Mouse (Mus musculus): Measurements from ENCODE around the gene Pde4b. TPM values are rescaled to one million over a fixed set of nuclear protein-coding genes. Genes with fewer than 3 reads are reported as not detected.

The Pde4b gene
- polyA plus RNA-seq, 1 experiment from 2014 or later: 2.5 TPM

- no peaks in the 10 kb centered on the region for H3K27me3 ChIP-seq
- DNase-seq (ENCODE audit: low read depth, low spot score) (no peak), ATAC-seq (no peak)
- TF ChIP-seq CTCF (IDR thresholded peaks at IDR 0.05): no peak
- POLR2A ChIA-PET: no interaction called here
- in situ Hi-C loops (cut with MboI; ENCODE audit: low pct_unique_long_range_greater_than_20kb): loop anchor here (5.0 kb wide), 1 partner anchor 55 kb away; no protein-coding TSS in a partner anchor
- CTCF ChIA-PET: no interaction called here
Observed at GRCm38 (mm10) chr4:102567111-102567510, 479.8 kb downstream of the Pde4b start.

GRCm38 (mm10) chr4:102567676-102568254, 480.4 kb downstream of the Pde4b start:
- CTCF ChIA-PET: interaction anchor here (1.3 kb wide), 1 partner anchor 60 kb away, joined by 4 read pairs; no protein-coding TSS in a partner anchor
- DNase-seq (ENCODE audit: low read depth, low spot score) (no peak), ATAC-seq (no peak)
- in situ Hi-C loops (cut with MboI; ENCODE audit: low pct_unique_long_range_greater_than_20kb): loop anchor here (5.0 kb wide), 1 partner anchor 55 kb away; no protein-coding TSS in a partner anchor
- TF ChIP-seq CTCF (IDR thresholded peaks at IDR 0.05): no peak
- POLR2A ChIA-PET: no interaction called here
- H3K27me3 ChIP-seq: no peaks in the 10 kb centered on the region

GRCm38 (mm10) chr4:102568591-102568990, 481.2 kb downstream of the Pde4b start:
- DNase-seq (ENCODE audit: low read depth, low spot score) (no peak), ATAC-seq (no peak)
- POLR2A ChIA-PET: no interaction called here
- in situ Hi-C loops (cut with MboI; ENCODE audit: low pct_unique_long_range_greater_than_20kb): loop anchor here (5.0 kb wide), 1 partner anchor 56 kb away; no protein-coding TSS in a partner anchor
- TF ChIP-seq CTCF (IDR thresholded peaks at IDR 0.05): no peak
- H3K27me3 ChIP-seq: no peaks in the 10 kb centered on the region
- CTCF ChIA-PET: interaction anchor here (1.3 kb wide), 1 partner anchor 61 kb away, joined by 4 read pairs; no protein-coding TSS in a partner anchor

- TF ChIP-seq CTCF (IDR thresholded peaks at IDR 0.05): no peak
- DNase-seq (ENCODE audit: low read depth, low spot score): no peak
- no peak for ATAC-seq
- in situ Hi-C loops (cut with MboI; ENCODE audit: low pct_unique_long_range_greater_than_20kb): loop anchor here (5.0 kb wide), 1 partner anchor 57 kb away; no protein-coding TSS in a partner anchor
- ChIA-PET CTCF (no interaction called here), POLR2A (interaction anchor here (0.6 kb wide), 1 partner anchor 41 kb away, joined by 6 read pairs; no protein-coding TSS in a partner anchor)
- no peaks in the 10 kb centered on the region for H3K27me3 ChIP-seq
Observed at GRCm38 (mm10) chr4:102569101-102569583, 481.8 kb downstream of the Pde4b start.

GRCm38 (mm10) chr4:102569950-102570765, 482.8 kb downstream of the Pde4b start:
- peak; percentile 95 for ATAC-seq
- ChIA-PET CTCF (no interaction called here), POLR2A (interaction anchor here (0.6 kb wide), 1 partner anchor 42 kb away, joined by 6 read pairs; no protein-coding TSS in a partner anchor)
- H3K27me3 ChIP-seq: no peaks in the 10 kb centered on the region
- in situ Hi-C loops (cut with MboI; ENCODE audit: low pct_unique_long_range_greater_than_20kb): loop anchor here (5.0 kb wide), 2 partner anchors 58 to 82 kb away; no protein-coding TSS in a partner anchor
- no peak for TF ChIP-seq CTCF (IDR thresholded peaks at IDR 0.05)
- DNase-seq (ENCODE audit: low read depth, low spot score): peak; percentile 62

- ATAC-seq: peak; percentile 36
- ChIA-PET POLR2A (no interaction called here), CTCF (no interaction called here)
- TF ChIP-seq CTCF (IDR thresholded peaks at IDR 0.05): no peak
- H3K27me3 ChIP-seq: no peaks in the 10 kb centered on the region
- in situ Hi-C loops (cut with MboI; ENCODE audit: low pct_unique_long_range_greater_than_20kb): loop anchor here (5.0 kb wide), 1 partner anchor 81 kb away; no protein-coding TSS in a partner anchor
- peak; percentile 25 for DNase-seq (ENCODE audit: low read depth, low spot score)
Observed at GRCm38 (mm10) chr4:102570766-102571411, 483.5 kb downstream of the Pde4b start.

- TF ChIP-seq CTCF (IDR thresholded peaks at IDR 0.05): no peak
- ATAC-seq: no peak
- H3K27me3 ChIP-seq: no peaks in the 10 kb centered on the region
- DNase-seq (ENCODE audit: low read depth, low spot score): no peak
- in situ Hi-C loops (cut with MboI; ENCODE audit: low pct_unique_long_range_greater_than_20kb): loop anchor here (5.0 kb wide), 1 partner anchor 80 kb away; no protein-coding TSS in a partner anchor
- ChIA-PET POLR2A (interaction anchor here (0.7 to 0.9 kb wide), 2 partner anchors 13 to 16 kb away, joined by 3 to 4 read pairs; no protein-coding TSS in a partner anchor), CTCF (no interaction called here)
Observed at GRCm38 (mm10) chr4:102572031-102572430, 484.7 kb downstream of the Pde4b start.

GRCm38 (mm10) chr4:102572591-102572990, 485.2 kb downstream of the Pde4b start:
- ATAC-seq (no peak), DNase-seq (ENCODE audit: low read depth, low spot score) (no peak)
- CTCF ChIA-PET: no interaction called here
- no peaks in the 10 kb centered on the region for H3K27me3 ChIP-seq
- POLR2A ChIA-PET: interaction anchor here (0.9 kb wide), 1 partner anchor 16 kb away, joined by 3 read pairs; no protein-coding TSS in a partner anchor
- in situ Hi-C loops (cut with MboI; ENCODE audit: low pct_unique_long_range_greater_than_20kb): loop anchor here (5.0 kb wide), 1 partner anchor 80 kb away; no protein-coding TSS in a partner anchor
- TF ChIP-seq CTCF (IDR thresholded peaks at IDR 0.05): no peak

GRCm38 (mm10) chr4:102573361-102573781, 486.0 kb downstream of the Pde4b start:
- ChIA-PET CTCF (interaction anchor here (1.1 kb wide), 1 partner anchor 13 kb away, joined by 3 read pairs; no protein-coding TSS in a partner anchor), POLR2A (no interaction called here)
- no peak for TF ChIP-seq CTCF (IDR thresholded peaks at IDR 0.05)
- no peak for DNase-seq (ENCODE audit: low read depth, low spot score)
- in situ Hi-C loops (cut with MboI; ENCODE audit: low pct_unique_long_range_greater_than_20kb): loop anchor here (5.0 kb wide), 1 partner anchor 79 kb away; no protein-coding TSS in a partner anchor
- no peak for ATAC-seq
- H3K27me3 ChIP-seq: no peaks in the 10 kb centered on the region

- ChIA-PET POLR2A (no interaction called here), CTCF (interaction anchor here (1.1 kb wide), 1 partner anchor 12 kb away, joined by 3 read pairs; no protein-coding TSS in a partner anchor)
- ATAC-seq: no peak
- in situ Hi-C loops (cut with MboI; ENCODE audit: low pct_unique_long_range_greater_than_20kb): loop anchor here (5.0 kb wide), 1 partner anchor 78 kb away; no protein-coding TSS in a partner anchor
- no peak for DNase-seq (ENCODE audit: low read depth, low spot score)
- no peaks in the 10 kb centered on the region for H3K27me3 ChIP-seq
- no peak for TF ChIP-seq CTCF (IDR thresholded peaks at IDR 0.05)
Observed at GRCm38 (mm10) chr4:102574226-102574625, 486.9 kb downstream of the Pde4b start.
